Mouse (Mus musculus) ES-E14 (cell line): ENCODE results near the gene Fez2. TPM values are rescaled to one million over a fixed set of nuclear protein-coding genes. Genes with fewer than 3 reads are reported as not detected.

Experiments
- DNase-seq: peaks from one replicate; pipeline ENCODE4 v3.0.0-alpha.2; 2013; ENCODE audit warnings: low read depth, low spot score
- H3K27ac ChIP-seq: 2 replicates; pipeline ENCODE4 v1.5.1; 2012; ENCODE audit warnings: low read depth, mild to moderate bottlenecking, low read length, moderate library complexity, mixed read lengths; ENCODE audit not compliant: poor library complexity, insufficient read depth, severe bottlenecking
- H3K36me3 ChIP-seq: 2 replicates; pipeline ENCODE4 v1.6.1; 2012; ENCODE audit warnings: mild to moderate bottlenecking, low read length, moderate library complexity, mixed read lengths; ENCODE audit not compliant: control insufficient read depth, poor library complexity, insufficient read depth, severe bottlenecking
- H3K4me1 ChIP-seq, 2 experiments: fragments of 150-350 bp in 1 of 2; sonication (generic) in 1 of 2; 2 replicates each; pipeline ENCODE4 v1.6.1; 2012; ENCODE audit warnings: low read length in 2 of 2, mild to moderate bottlenecking in 1 of 2, mixed read lengths in 1 of 2; ENCODE audit not compliant: control insufficient read depth in 2 of 2, insufficient read depth in 2 of 2, poor library complexity in 1 of 2
- H3K4me3 ChIP-seq, 2 experiments: fragments of 150-350 bp in 1 of 2; sonication (generic) in 1 of 2; 2 replicates each; pipeline ENCODE4 v1.5.1; 2012; ENCODE audit warnings: low read length in 2 of 2, low read depth in 1 of 2, mild to moderate bottlenecking in 1 of 2, mixed read lengths in 1 of 2; ENCODE audit not compliant: insufficient read depth in 1 of 2, poor library complexity in 1 of 2, severe bottlenecking in 1 of 2
- H3K9ac ChIP-seq: 2 replicates; pipeline ENCODE4 v1.6.1; 2012; ENCODE audit warnings: low read depth, mild to moderate bottlenecking, low read length, mixed read lengths; ENCODE audit not compliant: poor library complexity, insufficient read depth, severe bottlenecking
- H3K9me3 ChIP-seq: fragments of 150-350 bp; sonication (generic); 2 replicates; pipeline ENCODE4 v1.6.1; 2012; ENCODE audit warnings: low read depth, mild to moderate bottlenecking, low read length; ENCODE audit not compliant: control insufficient read depth, insufficient read depth
- CHD2 ChIP-seq: IDR thresholded peaks from 2 replicates; pipeline ENCODE4 v1.6.1; 2014; ENCODE audit warnings: mild to moderate bottlenecking, low read depth, low read length, inconsistent platforms
- HCFC1 ChIP-seq: IDR thresholded peaks from 2 replicates; pipeline ENCODE4 v1.6.1; 2012; ENCODE audit warnings: low read length, inconsistent platforms, borderline replicate concordance; ENCODE audit not compliant: insufficient read depth
- MAFK ChIP-seq: IDR thresholded peaks from 2 replicates; pipeline ENCODE4 v1.6.1; 2014; ENCODE audit warnings: mild to moderate bottlenecking, low read depth, low read length, inconsistent platforms; ENCODE audit not compliant: insufficient read depth
- ZC3H11A ChIP-seq: IDR thresholded peaks from 2 replicates; pipeline ENCODE4 v1.6.1; 2012; ENCODE audit warnings: low read depth, mild to moderate bottlenecking, inconsistent platforms, low read length, borderline replicate concordance
- ZNF384 ChIP-seq: IDR thresholded peaks from 2 replicates; pipeline ENCODE4 v1.6.1; 2012; ENCODE audit warnings: low read depth, low read length, inconsistent platforms
- in situ Hi-C, 2 experiments: fragments of 600-800 bp; cut with MboI; formaldehyde crosslinking; loops; one replicate each; pipeline ENCODE4 v1.15.1; 2025; ENCODE audit warnings: low sequenced_read_pairs in 2 of 2, inconsistent platforms in 1 of 2; ENCODE audit not compliant: unreplicated experiment in 2 of 2
- total RNA-seq: library from RNA; depleted of rRNA; stranded (reverse); fragments of 300-350 nt; gene quantifications from 2 replicates; pipeline ENCODE4 v1.2.3, GENCODE M21; 2012

Fez2 gene
- total RNA-seq, 1 experiment: 38.2 TPM

DNA sequence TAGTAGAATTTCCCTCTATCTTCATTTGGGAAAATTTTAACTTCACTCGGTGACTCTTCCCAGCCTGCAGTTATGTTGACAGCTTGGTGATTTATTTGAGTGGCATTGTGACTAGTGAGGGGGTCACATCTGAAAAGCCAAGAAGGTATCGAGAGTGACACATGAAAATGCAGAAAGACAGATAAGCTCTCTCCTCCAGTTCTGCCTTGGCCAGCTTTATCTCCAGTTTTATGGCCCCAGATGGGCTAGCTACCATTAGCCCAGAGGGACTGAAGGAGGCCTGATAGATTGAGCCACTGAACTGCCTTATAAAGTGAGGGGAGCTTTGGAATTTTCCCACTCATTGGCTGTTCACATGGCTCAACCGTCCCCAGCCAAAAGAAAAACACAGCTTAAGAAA is 89.7 kb downstream of the Fez2 start:
- DNase-seq: no peak
- H3K36me3 ChIP-seq: no peaks in the 10 kb centered on the region
- no peak for TF ChIP-seq CHD2
- TF ChIP-seq ZNF384: no peak
- TF ChIP-seq ZC3H11A: no peak
- TF ChIP-seq HCFC1: no peak
- TF ChIP-seq MAFK: no peak
- H3K27ac ChIP-seq: no peak overlapping the region
- H3K4me1 ChIP-seq: no peaks in the 10 kb centered on the region
- H3K4me3 ChIP-seq: no peak overlapping the region
- H3K9me3 ChIP-seq: no peaks in the 10 kb centered on the region
- in situ Hi-C loops: no loop called here
- H3K9ac ChIP-seq: no peak overlapping the region

DNA sequence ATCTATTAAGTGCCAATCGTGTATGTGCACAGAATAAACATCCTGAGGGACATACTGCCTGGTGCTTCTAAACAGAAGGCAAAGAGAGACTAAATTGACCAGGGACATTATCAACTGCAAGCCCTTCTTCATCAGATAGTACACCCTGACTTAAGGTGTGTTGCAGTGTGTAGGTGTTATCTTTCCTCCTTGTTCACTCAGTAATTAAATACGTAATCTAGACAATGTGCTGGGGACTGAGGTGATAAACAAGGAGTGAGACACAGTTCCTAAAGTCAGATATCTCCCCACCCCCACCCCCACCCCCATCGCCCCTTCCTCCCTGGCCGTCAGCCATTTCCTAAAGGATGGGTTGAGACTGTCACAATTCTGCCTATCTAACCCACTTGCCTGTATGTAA is 90.8 kb downstream of the Fez2 start:
- Histone ChIP-seq H3K27ac (no peak overlapping the region), H3K9me3 (no peaks in the 10 kb centered on the region), H3K4me3 (no peak overlapping the region), H3K36me3 (no peaks in the 10 kb centered on the region), H3K4me1 (no peaks in the 10 kb centered on the region), H3K9ac (no peak overlapping the region)
- DNase-seq: no peak
- TF ChIP-seq MAFK (no peak), CHD2 (no peak), HCFC1 (no peak), ZNF384 (no peak), ZC3H11A (no peak)
- in situ Hi-C loops: no loop called here

- H3K4me3 ChIP-seq: no peak overlapping the region
- no peaks in the 10 kb centered on the region for H3K36me3 ChIP-seq
- in situ Hi-C loops: no loop called here
- no peaks in the 10 kb centered on the region for H3K4me1 ChIP-seq
- TF ChIP-seq HCFC1: no peak
- TF ChIP-seq ZC3H11A: no peak
- TF ChIP-seq MAFK: no peak
- no peak for TF ChIP-seq CHD2
- no peak for TF ChIP-seq ZNF384
- DNase-seq: no peak
- no peak overlapping the region for H3K9ac ChIP-seq
- no peak overlapping the region for H3K27ac ChIP-seq
- no peaks in the 10 kb centered on the region for H3K9me3 ChIP-seq
Measured at GRCm38 (mm10) chr17:78326381-78326780, 91.6 kb downstream of the Fez2 start.

DNA sequence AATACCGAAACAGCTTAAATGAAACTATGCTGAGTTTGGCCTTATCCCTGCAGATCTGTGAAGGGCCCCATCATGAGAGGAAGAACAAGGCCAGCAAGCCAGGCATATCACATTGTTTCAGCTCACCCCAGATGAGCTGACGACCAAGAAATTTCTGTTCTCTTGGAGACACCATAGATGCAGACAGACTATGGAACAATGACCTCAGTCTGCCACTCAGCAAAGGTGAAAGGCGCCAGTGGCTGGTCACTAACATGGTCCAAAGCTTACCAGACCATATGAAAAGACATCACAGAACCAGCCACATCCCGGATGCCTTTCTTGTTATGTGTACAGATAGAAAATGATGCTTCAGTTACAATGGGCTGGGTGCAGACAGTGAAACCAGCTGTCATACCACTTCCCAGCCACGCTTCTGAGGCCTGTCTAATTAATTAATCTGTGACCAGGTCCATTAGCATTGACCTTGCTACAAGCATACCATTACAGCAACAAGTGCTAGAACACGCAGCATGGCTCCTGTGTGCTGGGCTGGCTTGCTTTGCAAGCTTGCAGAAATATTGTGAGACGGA is 92.1 kb downstream of the Fez2 start:
- Histone ChIP-seq H3K9me3 (no peaks in the 10 kb centered on the region), H3K9ac (no peak overlapping the region), H3K4me1 (no peaks in the 10 kb centered on the region), H3K4me3 (no peak overlapping the region), H3K27ac (no peak overlapping the region), H3K36me3 (no peaks in the 10 kb centered on the region)
- no peak for TF ChIP-seq ZC3H11A
- no peak for TF ChIP-seq ZNF384
- no peak for TF ChIP-seq HCFC1
- no peak for TF ChIP-seq CHD2
- TF ChIP-seq MAFK: no peak
- in situ Hi-C loops: no loop called here
- no peak for DNase-seq
